Mouse (Mus musculus) common myeloid progenitor, adult 5-6 weeks (primary cell): ENCODE results near the gene Tex14. TPM values are rescaled to one million over a fixed set of nuclear protein-coding genes. Genes with fewer than 3 reads are reported as not detected.
A peak's percentile ranks its signal among the peaks of the same experiment; 100 is the strongest.

Source experiments
- ATAC-seq: replicated peaks from 2 replicates; pipeline ENCODE4 v1.8.0; 2016; ENCODE audit warnings: low read depth, mild to moderate bottlenecking, moderate TSS enrichment, inconsistent platforms; ENCODE audit not compliant: poor library complexity, severe bottlenecking
- total RNA-seq: library from RNA; stranded (forward); fragments of 200-1000, 187-1606 nt; gene quantifications from 2 replicates; pipeline ENCODE4 v1.2.3, GENCODE M21; 2017

The Tex14 gene
- 0.27 and 1.0 TPM in 2 replicates for total RNA-seq

GRCm38 (mm10) chr11:87404876-87405275 is at the start of gene Tex14, which contains the start of gene Rad51c:
Gene Tex14 (plus strand): TSS chr11:87405065.
Gene Rad51c (minus strand): TSS chr11:87404954.
- no peak for ATAC-seq

GRCm38 (mm10) chr11:87357317-87358300 is 47.3 kb upstream of the Tex14 start:
- ATAC-seq = no peak

DNA sequence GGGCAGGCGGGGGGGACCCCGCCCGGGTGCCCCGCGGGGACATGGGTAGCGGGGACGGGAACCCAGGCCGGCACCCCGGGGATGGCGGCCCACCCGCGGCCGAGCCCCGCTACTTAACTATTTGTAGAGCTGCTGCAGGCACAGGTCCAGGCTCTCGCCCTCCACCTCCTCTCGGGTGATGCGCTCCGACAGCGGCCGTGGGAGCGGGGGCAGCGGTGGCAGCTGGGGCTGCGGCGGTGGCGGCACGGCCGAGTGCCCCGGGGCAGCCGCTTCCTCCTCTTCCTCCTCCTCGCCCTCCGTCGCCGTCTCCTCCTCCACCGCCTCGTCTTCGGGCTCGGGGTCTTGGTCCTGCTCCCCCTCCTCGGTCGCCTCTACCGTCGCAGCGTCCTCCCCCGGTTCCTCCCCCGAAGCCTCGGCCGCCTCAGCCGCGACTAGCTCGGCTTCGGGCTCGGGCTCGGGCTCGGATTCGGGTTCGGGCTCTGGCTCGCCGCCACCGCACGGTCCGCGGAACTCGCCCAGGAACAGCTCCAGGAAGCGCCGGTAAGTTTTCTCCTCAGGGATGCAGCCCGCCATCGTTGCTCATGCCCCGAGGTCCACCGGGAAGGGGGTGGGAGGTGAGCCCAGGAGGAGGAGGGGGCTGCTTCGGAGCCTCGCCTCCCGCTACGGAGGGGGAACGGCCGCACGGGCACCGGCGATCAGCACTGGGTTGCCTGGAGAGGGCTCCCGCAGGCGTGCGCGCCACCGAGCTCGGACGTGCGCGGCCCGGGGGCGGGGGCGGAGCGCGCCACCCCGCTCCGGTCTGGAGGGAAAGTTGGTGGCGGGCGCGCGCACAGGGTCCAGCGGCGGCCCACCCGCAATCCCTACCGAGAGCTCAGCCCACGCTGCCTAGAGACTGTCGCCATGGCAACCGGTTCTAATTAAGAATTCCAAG is 46.3 kb upstream of the Tex14 start, which contains the start of gene Ppm1e:
Gene Ppm1e (minus strand): TSS at position 693 of the 931 bp plus-strand sequence.
- ATAC-seq = peak; percentile 71

DNA sequence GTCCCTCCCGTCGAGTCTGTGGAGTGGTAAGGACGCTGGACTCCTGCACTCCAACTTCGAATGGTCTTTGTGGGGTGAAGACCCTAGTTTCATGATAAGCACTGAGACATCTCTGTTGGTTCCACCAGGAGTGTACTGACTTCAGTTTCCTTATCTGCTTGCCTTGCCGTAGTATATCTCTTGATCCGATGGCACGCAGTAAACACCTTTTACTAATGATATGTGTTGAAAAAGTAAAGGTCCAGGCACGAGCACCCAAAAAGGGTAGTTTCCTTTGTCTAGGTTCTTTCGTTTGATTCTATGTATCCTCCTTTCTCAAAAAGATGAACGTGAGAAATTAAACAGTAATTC is 45.6 kb upstream of the Tex14 start:
- no peak for ATAC-seq

DNA sequence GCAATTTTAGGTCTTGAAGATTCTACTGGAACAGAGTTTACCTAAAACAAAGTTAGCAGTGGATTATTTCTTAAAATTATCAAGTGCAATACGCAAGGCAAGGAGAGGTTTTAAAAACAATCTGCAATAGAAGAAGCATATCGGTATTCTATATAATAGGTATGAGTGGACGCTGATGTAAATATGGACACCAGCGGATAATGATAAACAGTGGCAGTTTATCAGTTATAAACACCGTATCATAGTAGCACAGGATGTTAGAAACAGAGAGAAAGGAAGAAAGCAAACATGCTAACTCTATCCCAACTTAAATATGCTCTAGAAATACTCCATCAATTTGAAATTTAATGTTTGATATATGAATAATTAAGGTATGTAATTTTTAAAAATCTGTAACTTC is 39.7 kb upstream of the Tex14 start:
- ATAC-seq = no peak

DNA sequence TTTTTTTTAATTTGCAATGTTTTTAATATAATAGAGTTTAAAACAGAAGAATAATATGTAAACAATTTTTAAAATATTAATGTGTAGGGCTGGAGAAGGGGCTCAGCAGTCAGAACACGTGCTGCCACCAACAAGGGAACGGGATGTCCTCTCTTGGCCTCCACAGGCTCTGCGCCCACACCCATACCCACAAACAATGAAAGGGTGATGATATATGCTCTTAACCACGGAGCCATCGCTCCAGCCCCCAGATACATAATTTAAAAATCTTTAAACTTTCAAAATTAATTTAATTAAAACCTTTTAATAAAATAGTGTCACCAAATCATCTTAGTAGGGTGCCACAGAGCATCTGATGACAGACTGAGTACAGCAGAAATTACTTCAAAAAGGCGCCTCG is 37.8 kb upstream of the Tex14 start:
- no peak for ATAC-seq

DNA sequence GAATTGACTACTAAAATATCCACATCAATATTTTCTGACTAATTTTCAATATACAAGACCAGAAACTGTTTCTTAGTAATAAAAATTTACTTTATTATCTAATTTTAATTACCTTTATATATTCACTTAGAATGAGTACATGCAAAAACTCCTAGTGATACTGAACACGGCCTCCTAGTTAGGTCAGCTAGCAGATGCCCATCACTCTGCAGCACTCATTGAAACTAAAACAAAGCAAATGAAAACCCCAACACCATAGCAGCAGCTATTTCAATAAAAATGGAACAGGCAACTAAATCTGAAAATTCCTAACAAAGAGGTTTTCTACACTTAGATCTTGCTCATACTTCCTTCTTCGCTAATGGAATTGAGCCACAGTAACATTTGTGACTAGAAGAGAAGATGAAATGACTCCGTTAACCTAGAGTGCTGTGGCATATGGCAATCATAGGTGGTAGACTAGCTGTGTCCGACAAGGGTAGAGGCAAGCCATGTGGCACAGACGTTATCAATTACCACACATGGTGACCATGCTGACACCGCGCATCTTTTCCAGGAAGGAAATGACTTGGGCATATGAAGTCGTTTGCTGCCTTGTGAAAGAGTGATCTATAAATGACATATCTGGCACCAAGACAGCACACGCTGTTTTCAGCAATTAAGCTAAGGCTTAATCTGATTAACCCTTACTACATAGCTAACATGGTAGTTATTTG is 36.8 kb upstream of the Tex14 start:
- peak; percentile 98 for ATAC-seq

DNA sequence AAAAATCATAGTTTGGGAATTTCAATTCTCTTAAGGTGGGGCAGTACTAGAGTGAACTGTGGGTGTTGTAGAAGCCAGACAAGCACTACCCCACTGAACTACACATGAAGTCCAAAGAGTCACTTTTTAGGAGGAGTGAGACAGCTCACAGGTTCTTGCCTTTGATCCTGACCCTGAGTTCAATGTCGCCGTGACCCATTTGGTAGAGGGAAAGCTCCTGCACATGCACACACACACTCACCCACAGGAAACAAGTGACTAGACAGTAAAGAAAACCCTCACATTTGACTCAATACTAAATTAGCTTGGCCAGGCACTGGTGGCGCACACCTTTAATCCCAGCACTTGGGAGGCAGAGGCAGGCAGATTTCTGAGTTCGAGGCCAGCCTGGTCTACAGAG is 20.3 kb upstream of the Tex14 start:
- ATAC-seq = no peak

DNA sequence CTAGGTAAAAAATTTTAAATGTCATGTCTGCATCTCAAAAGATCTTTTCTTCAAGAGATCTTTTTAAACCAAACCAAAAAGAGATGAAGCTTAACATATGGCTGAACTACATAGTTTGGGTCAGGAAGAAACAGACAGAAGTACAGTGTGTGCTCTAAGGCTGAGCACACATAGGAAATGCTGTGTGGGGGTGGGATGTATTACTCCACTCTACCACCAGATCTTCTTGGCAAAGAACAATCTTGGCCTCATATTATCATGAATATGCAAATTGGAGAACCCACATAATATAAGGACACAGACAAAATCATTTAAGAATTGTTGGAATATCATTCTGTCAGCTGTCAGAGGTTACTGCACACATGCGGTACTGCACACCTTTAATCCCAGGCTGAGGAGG is 19.2 kb upstream of the Tex14 start:
- ATAC-seq = no peak

GRCm38 (mm10) chr11:87393855-87394254 is 11.0 kb upstream of the Tex14 start:
- peak; percentile 86 for ATAC-seq

GRCm38 (mm10) chr11:87398402-87398801 is 6.5 kb upstream of the Tex14 start:
- ATAC-seq = no peak

GRCm38 (mm10) chr11:87404111-87404853 is 583 bp upstream of the Tex14 start:
- ATAC-seq = peak; percentile 99

- ATAC-seq = peak; percentile 73
Measured at GRCm38 (mm10) chr11:87413412-87413811, 8.5 kb downstream of the Tex14 start.

GRCm38 (mm10) chr11:87416120-87416519 is 11.3 kb downstream of the Tex14 start:
- ATAC-seq = no peak

GRCm38 (mm10) chr11:87420861-87421260 is 16.0 kb downstream of the Tex14 start:
- ATAC-seq = no peak

DNA sequence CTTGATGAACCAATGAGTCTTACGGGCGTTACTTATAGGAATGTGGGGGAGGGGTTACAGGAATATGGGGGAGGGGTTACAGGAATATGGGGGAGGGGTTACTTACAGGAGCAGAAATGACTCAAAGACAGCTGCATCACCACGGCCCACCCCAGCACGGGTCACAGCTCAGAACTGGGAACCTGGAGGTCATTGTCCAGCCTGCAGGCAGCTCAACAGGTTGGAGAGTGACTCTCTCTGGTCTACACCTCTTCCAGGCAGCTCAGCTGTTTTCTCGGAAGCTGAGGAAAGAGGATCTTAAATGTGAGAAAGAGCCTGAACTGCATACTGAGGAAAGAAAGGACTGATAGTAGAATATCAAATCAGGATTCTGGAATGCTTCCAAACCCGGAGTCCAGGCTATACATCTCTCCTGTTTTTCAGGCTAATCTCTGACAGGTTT is 16.9 kb downstream of the Tex14 start:
- ATAC-seq = no peak

DNA sequence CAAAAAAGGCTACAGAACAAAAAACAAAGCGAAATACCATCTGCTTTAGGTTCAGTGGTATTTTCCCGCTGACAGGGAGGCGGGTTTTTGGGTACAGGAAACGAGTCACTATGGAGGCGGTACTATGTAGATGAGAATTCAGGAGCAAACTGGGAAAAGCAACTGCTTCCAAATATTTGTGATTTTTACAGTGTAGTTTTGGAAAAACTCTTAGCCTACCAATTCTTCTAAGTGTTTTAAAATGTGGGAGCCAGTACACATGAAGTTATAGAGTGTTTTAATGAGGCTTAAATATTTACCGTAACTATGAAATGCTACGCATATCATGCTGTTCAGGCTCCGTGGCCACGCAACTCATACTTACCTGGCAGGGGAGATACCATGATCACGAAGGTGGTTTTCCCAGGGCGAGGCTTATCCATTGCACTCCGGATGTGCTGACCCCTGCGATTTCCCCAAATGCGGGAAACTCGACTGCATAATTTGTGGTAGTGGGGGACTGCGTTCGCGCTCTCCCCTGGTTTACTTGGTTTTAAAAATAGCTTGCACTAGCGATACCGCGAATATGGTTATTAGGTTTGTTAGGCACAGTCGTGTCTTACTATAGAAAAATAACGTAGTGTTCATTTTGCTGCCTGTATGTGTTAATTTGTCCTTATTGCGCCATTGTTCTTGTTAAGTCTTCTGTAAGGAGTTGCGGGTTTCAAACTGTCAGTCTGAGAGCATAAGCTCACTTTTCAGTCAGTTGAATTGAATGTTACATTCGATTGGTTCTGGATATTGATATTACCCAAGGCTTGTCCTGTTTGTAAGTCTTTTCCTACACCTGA is 17.9 kb downstream of the Tex14 start:
- peak; percentile 63 for ATAC-seq

- peak; percentile 20 for ATAC-seq
Measured at GRCm38 (mm10) chr11:87423551-87424325, 18.9 kb downstream of the Tex14 start.
